Mouse (Mus musculus) gastrocnemius, adult 18-20 months (tissue): ENCODE measurements around the gene Mul1. TPM values are rescaled to one million over a fixed set of nuclear protein-coding genes. Genes with fewer than 3 reads are reported as not detected.
A peak's percentile ranks its signal among the peaks of the same experiment; 100 is the strongest.

Source experiments
- DNase-seq: peaks from one replicate; pipeline ENCODE4 v3.0.0; 2021; ENCODE audit warnings: low spot score
- total RNA-seq, 2 experiments: library from RNA; stranded (reverse); gene quantifications; 2 replicates each; pipeline ENCODE4 v1.2.3; 2021

The Mul1 gene
- total RNA-seq, 2 experiments from 2014 or later, result 41.7 to 43.9 TPM

DNA sequence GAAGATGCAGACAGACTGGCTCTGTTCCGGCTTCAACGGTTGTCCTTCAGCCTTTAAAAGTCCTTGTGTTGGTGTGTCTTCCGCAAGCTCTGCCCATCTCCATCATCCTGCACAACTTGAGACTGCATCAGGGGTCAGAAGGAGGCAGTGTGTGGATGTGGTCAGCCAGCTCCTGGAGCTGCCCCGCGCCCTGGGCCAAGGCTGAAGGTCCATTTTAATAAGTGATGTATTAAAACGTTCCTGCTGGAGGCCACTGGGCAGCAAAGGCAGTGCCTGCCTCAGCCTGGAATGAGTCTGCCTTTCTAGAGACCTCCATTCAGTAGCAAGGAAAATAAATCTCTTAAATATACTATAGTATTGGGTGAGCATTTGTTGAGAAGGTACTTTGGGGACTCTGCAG, 25.3 kb downstream of the Mul1 start:
- DNase-seq, result no peak

GRCm38 (mm10) chr4:138460910-138461309, 26.4 kb downstream of the Mul1 start:
- no peak for DNase-seq

GRCm38 (mm10) chr4:138461471-138461870, 27.0 kb downstream of the Mul1 start:
- no peak for DNase-seq

GRCm38 (mm10) chr4:138462971-138463831, 28.7 kb downstream of the Mul1 start:
- peak; percentile 47 for DNase-seq

- DNase-seq, result peak; percentile 87
Observed at GRCm38 (mm10) chr4:138463832-138464487, 29.5 kb downstream of the Mul1 start.

GRCm38 (mm10) chr4:138464667-138465353, 30.3 kb downstream of the Mul1 start:
- DNase-seq, result peak; percentile 60

DNA sequence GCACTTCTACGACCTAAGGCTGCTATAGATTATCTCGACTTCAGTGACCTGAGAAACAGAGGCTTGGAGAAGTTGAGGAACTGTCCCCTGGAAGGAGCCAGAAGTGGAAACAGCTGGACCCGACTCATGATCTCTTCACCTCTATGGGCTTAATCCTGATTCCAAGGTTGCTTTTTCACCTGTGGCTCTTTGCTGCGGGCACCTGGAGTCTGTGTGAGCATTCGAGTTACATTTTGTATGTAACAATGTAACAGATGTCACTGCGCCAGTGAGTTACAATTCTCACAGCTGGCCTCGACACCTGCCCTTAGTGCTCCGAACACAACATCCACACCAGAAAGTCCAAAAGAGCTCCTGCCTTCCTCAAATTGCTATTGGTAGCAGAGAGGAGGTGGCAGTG, 31.0 kb downstream of the Mul1 start:
- no peak for DNase-seq

DNA sequence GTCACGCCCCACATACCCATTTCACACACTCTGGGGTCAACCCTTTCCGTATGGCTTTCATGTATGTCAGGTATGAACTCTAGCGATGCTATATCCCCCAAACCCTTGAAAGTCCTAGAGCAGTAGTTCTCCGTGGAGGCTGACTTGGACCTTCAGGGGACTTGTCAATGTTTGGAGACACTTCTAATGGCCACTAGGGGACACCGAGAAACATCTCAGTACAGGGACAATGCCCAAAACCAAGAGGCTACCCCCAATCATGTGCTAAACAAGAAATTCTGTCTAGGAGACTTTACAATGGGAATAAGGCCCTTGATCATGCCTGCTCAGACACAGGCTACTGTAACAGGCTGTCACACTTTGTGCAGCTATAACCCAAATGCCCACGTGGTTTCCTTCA, 32.2 kb downstream of the Mul1 start:
- DNase-seq, result no peak

- no peak for DNase-seq
Observed at GRCm38 (mm10) chr4:138467451-138467850, 33.0 kb downstream of the Mul1 start.

- DNase-seq, result no peak
Observed at GRCm38 (mm10) chr4:138469080-138469479, 34.6 kb downstream of the Mul1 start.

DNA sequence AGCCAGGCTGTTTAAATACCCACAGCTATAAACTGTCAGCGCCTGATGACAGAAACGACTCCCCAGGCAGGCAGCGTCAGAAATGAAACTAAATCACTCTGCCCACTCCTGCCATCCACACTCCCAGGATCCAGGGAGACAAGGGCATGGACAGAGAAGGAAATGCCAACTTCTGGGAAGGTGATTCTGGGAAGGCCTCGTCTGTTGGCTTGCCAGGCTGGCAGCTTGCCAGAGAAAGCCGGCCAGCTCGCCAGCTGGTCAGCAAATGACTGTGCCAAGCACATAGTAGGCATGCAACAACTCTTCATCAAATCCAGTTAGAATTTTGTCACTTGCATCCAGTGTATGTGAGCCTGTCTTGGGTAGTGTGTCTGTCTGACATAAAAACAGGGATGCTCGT, 36.8 kb downstream of the Mul1 start:
- DNase-seq, result no peak

DNA sequence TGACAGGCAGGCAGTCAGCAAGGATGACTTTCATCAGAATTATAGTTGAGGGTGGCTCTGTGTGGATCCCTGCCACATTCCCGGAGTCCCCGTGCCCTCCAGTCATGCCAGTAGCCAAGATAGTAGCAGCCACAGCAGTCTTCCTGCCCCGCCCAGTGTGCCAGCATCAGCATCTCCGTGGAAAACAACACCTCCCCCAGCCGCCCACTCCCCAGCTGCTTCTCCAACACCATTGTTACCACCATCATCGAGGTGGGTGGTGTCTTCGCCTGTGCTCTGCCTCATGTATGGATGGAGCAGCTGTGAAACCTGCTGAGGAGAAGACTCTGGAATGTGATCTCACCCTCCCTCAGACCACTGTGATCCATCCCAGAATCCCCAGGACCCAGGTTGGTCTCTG, 45.1 kb downstream of the Mul1 start:
- DNase-seq, result no peak

- no peak for DNase-seq
Observed at GRCm38 (mm10) chr4:138480962-138481361, 46.5 kb downstream of the Mul1 start.

DNA sequence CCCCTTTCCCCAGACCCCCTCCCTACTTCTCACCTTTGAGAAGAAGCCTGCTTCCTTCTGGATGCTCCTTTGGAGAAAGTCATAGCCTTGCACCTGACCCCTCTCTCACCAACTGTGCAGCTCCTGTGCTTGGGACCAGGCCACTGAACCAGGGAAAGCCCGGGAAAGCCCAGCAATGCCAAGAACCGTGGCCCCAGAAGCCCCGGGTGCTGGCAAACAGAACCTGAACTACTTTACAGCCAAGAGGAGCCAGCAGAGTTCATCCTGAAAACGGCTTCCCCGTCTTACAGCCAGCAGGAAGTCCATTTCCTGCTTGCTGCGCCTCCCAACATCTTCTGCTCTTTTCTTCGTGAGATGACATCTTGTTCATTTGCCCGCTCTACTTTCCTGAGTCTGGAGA, 48.2 kb downstream of the Mul1 start:
- no peak for DNase-seq

DNA sequence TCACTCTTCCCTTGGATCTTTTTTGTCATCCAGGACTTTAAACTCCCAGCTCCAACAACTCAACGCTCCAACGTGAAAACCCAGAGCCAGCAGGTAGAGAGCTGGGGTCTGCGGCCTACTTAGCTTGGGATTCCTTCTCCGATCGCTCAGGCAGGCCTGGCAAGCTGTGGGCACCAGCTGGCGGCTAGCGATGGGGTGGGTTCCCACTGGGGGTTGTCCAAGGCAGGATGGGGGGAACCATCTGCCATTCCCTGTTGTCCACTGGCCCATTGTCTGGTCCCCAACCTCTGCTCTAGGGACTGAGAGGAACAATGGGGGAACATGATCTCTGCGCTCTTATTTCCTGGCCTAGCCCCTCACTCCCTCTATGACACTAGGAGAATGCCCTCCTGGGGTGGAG, 53.8 kb downstream of the Mul1 start:
- DNase-seq, result no peak

- DNase-seq, result no peak
Observed at GRCm38 (mm10) chr4:138491088-138491487, 56.6 kb downstream of the Mul1 start.

Other genes with a start within 250 kb of the Mul1 start
- 10 to 100 TPM; 56.4 to 66.7 TPM for gene Hp1bp3, start 218.4 kb upstream of the Mul1 start, total RNA-seq
- under 1 TPM in 1 of 2 experiments, not detected in 1; 0.09 TPM for gene Sh2d5, start 184.3 kb upstream of the Mul1 start, total RNA-seq
- not detected for gene Kif17, start 184.2 kb upstream of the Mul1 start, total RNA-seq
- gene Ddost, start 129.9 kb upstream of the Mul1 start, total RNA-seq, result 10 to 100 TPM; 29.5 to 34.0 TPM
- gene Pink1, start 108.4 kb upstream of the Mul1 start, total RNA-seq, result 100 to 1,000 TPM; 737 to 833 TPM
- gene Cda, start 66.7 kb upstream of the Mul1 start, total RNA-seq, result 1 to 10 TPM in 1 of 2 experiments, under 1 TPM in 1; 0.57 to 1.1 TPM
- not detected for gene Fam43b, start 38.1 kb upstream of the Mul1 start, total RNA-seq
- gene Camk2n1, start 19.6 kb downstream of the Mul1 start, total RNA-seq, result 1 to 10 TPM; 3.8 to 7.7 TPM
- not detected for gene Vwa5b1, start 201.2 kb downstream of the Mul1 start, total RNA-seq